Mouse (Mus musculus): Measurements from ENCODE around the gene Fam173a.
"Not testable (repeated sequence)": the region's sequence is repeated elsewhere in the genome, so short reads cannot be mapped to it uniquely, and the experiment has no call there.

The Fam173a gene

GRCm38 (mm10) chr17:25760148-25760547, 32.6 kb downstream of the Fam173a start:
- no peak for DNase-seq (ENCODE audit: low spot score)

GRCm38 (mm10) chr17:25757691-25758090, 35.0 kb downstream of the Fam173a start:
- no peak for DNase-seq (ENCODE audit: low spot score)

- no peak for DNase-seq (ENCODE audit: low spot score)
Observed at GRCm38 (mm10) chr17:25756378-25757242, 36.1 kb downstream of the Fam173a start.

GRCm38 (mm10) chr17:25755627-25756377, 36.9 kb downstream of the Fam173a start:
- no peak for DNase-seq (ENCODE audit: low spot score)

GRCm38 (mm10) chr17:25755086-25755485, 37.6 kb downstream of the Fam173a start:
- DNase-seq (ENCODE audit: low spot score), result no peak

GRCm38 (mm10) chr17:25754241-25754640, 38.5 kb downstream of the Fam173a start, which contains the start of gene Msln:
Msln (minus strand) TSS chr17:25754378.
- DNase-seq (ENCODE audit: low spot score), result no peak

- peak; percentile 69 for DNase-seq (ENCODE audit: low spot score)
Observed at GRCm38 (mm10) chr17:25751446-25751845, 41.3 kb downstream of the Fam173a start.

GRCm38 (mm10) chr17:25749314-25749713, 43.4 kb downstream of the Fam173a start:
- no peak for DNase-seq (ENCODE audit: low spot score)

GRCm38 (mm10) chr17:25748238-25748637, 44.5 kb downstream of the Fam173a start:
- no peak for DNase-seq (ENCODE audit: low spot score)

- no peak for DNase-seq (ENCODE audit: low spot score)
Observed at GRCm38 (mm10) chr17:25744311-25744710, 48.4 kb downstream of the Fam173a start.

GRCm38 (mm10) chr17:25743831-25744230, 48.9 kb downstream of the Fam173a start:
- no peak for DNase-seq (ENCODE audit: low spot score)

- DNase-seq (ENCODE audit: low spot score), result not testable (repeated sequence)
Observed at GRCm38 (mm10) chr17:25741471-25741870, 51.2 kb downstream of the Fam173a start.
